Mouse (Mus musculus) layer of hippocampus, postnatal 25 days (tissue): ENCODE measurements around the gene Mblac2. TPM values are rescaled to one million over a fixed set of nuclear protein-coding genes. Genes with fewer than 3 reads are reported as not detected.

Experiments
- DNase-seq, 2 experiments: peaks; one replicate each; pipeline ENCODE4 v3.0.0; 2022; ENCODE audit warnings: mixed read lengths in 2 of 2, low spot score in 1 of 2; ENCODE audit errors: extremely low spot score in 1 of 2
- total RNA-seq, 2 experiments: library from RNA; stranded (reverse); gene quantifications; 2 replicates each; pipeline ENCODE4 v1.2.3; 2021

The Mblac2 gene
- total RNA-seq, 2 experiments from 2014 or later, result 23.0 to 23.5 TPM

DNA sequence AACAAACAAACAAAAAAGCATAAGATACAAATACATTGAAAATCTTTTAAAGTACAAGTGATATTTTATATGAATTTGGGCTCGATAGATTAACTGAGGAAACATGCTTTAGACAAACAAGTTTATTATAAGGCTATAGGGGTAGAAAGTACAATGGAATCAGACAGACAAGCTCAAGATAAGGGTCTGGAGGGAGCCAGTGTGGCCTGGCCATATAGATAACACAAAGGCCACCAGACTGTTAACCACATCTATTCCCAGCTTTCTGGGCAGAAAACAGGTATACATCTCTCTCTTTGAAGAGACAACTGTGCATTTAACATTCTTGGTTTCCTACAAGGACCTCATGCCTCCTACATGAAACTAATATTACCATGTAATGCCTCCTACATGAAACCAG is 19.2 kb downstream of the Mblac2 start:
- DNase-seq, result no peak

DNA sequence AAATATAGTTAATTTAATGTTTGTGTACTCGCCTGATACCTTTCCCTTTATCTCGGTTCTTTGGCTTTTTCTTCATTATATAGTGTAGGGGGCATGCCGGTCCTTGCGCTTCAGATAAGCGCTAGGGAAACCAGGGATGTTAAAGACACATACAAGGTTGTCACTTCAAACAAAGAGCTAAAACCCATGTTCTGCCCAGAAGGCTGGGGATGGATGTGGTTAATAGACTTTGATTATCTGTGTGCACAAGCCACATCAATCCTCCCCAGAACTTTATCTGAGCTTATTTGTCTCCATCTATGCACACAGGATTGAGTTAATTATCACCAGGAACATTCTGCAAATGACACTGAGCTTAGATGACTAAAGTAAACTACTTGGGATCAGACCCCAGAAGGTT is 25.5 kb downstream of the Mblac2 start:
- DNase-seq, result no peak

DNA sequence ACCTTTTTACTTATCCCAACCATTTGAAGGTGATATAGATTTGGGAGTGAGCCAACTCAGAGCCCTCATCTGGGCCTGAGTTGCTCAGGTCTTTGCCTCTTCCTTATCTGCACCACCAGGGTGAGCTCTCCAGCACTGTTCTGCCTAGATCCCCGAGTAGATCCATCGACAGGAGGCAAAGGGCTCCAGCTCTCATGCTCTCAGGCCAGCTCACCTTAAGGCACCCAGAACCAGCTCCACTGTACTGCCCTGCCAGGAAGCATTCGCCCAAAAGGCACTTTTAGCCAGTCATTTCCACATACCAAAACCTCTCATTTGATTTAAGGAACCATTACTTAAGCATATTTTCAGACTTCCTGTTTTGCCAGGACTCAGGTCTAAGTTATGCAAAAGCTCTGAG is 29.8 kb downstream of the Mblac2 start:
- no peak for DNase-seq

DNA sequence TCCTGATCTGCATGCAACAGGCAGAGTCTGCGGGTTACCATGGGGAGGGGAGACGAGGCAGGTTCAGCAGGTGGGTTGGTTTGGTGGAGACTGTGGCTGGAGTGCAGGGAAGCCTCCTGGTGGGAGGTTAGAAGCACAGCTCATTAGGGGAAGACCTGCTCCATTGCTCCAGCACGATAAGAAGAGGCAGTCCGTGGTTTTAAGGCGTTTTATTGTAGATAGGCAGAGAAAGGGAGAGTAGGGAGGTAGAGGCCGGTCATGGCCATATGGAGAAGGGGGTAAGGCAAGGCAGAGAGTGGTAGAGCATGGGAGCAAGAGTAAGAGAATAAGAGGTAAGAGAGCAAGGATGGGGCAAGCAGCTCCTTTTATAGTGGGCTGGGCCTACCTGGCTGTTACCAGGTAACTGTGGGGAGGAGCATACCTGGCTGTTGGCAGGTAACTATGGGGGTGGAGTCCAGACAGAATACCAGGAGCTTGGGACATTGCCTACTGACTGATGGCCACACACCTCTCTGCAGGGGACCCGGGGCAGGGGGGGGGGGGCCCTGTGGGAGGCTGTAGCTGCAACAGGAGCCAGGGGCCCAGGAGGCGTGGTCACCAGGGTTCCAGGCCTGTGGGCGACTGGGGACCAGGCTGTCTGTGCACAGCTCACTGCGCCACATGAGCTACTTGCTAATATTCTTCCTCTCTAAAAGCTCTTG is 32.4 kb downstream of the Mblac2 start:
- no peak for DNase-seq

- no peak for DNase-seq
These were observed 32.9 kb downstream of the Mblac2 start for GRCm38 (mm10) chr13:81744092-81744396.

DNA sequence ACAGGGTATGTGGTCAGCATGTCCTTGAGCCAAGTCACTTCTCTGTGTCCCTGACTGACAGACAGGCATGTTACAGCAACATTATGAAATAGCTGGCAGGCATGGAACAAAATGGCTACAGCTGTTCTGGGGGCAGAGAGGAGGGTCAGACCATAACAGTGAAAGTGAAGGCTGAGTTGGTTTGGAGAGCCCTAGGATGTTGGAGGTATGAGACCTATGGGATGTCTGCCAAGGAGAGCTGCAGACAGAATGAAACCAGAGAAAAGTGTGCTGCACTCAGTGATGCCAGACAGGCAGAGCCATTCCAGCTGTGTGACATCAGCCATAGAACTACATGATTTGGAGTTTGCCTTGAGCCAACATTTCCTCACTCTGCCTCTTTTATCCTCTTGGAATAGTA is 43.7 kb downstream of the Mblac2 start:
- no peak for DNase-seq

DNA sequence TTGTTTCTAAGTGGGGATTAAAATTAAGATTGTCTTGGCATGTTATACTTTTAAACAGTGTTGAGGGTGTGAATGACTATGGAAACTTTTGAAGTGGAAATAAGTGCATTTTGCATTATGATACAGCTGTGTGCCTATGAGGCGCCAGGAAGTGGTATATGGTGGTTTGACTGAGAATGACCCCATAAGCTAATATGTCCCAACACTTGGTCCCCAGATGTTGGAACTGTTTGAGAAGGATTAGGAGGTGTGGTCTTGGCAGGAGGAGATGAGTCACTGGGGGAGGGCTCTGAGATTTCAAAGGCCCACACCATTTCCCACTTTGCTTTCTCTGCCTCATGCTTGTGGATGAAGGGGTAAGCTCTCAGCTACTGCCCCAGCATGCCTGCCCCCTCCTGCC is 44.2 kb downstream of the Mblac2 start:
- no peak for DNase-seq

GRCm38 (mm10) chr13:81757058-81757660 is 46.0 kb downstream of the Mblac2 start:
- no peak for DNase-seq

DNA sequence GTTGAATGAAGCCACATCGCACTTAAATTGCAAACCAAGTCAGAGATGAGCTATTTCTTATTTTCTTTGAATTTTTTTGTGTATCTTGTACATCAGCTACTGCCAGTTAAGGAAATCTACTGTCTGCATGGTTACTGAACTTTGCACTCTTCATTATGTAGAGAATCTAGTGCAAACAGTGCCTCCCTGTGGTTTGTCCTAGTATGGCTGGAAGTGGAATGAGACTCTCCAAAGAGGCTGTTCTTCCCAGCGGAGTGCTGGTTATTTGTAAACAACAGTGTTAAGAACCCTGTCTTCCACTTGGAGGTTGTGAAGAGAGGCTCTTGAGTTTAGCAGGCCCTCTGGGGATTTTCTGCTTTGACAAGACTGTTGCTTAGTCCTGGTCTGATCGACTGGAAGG is 49.2 kb downstream of the Mblac2 start:
- DNase-seq, result peak in 1 of 2 experiments; percentile 54

DNA sequence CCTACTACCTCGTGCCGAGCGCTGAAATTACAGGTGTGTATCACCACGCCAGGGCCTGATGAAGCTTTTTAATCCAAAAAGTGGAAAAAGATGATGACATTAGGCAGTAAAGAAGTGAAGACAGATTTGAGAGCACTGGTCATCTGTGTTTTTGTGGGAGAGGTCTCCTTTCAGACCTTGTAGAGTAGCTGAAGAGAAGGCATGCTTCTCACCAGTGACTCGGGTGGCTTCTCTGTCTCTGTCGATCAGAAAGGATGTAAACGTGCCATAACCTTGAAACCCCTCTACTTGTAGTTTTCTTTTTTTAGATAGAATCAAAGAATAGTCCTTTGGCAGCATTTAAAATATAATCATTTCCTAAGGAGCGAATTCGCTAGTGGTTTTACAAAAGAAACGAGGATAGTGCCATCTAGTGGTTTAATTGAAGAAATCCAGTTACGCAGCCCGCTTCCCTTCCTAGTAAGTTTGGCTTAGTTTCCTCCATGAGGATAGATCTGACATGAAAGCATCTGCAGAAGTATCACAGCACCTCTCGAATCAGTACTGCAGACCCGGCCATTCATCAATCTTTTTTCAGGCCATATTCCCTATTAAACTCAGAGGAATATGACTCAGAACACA is 50.5 kb downstream of the Mblac2 start:
- DNase-seq, result no peak

DNA sequence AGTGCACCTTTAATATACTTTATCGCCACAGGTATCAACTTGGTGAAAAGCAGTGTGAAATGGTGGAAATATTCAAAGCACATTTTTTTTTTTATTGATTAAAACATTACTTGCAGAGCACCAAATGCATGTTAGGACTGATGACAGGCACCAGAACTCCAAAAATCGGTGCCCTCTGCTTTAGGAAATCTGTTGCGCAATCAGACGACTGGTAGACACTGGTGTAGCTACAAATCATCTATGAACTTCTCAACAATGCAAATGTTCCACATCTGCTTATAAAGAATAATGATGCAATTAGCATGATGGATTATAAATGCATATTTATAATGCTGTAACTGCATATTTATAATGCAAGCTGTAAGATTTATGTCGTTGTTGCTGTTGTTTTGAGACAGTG is 53.0 kb downstream of the Mblac2 start:
- no peak for DNase-seq

GRCm38 (mm10) chr13:81767038-81767659 is 56.0 kb downstream of the Mblac2 start:
- peak; percentile 85 to 97 for DNase-seq

GRCm38 (mm10) chr13:81776217-81776616 is 65.1 kb downstream of the Mblac2 start:
- no peak for DNase-seq

GRCm38 (mm10) chr13:81782475-81782874 is 71.3 kb downstream of the Mblac2 start:
- no peak for DNase-seq

GRCm38 (mm10) chr13:81782971-81783404 is 71.8 kb downstream of the Mblac2 start, which contains the start of gene Cetn3:
Gene Cetn3, plus strand, starts transcription at chr13:81783077.
- peak in 1 of 2 experiments; percentile 74 for DNase-seq

GRCm38 (mm10) chr13:81783405-81784342 is 72.5 kb downstream of the Mblac2 start:
- peak; percentile 87 to 91 for DNase-seq

GRCm38 (mm10) chr13:81785766-81786480 is 74.8 kb downstream of the Mblac2 start:
- DNase-seq, result no peak

- no peak for DNase-seq
These were observed 79.0 kb downstream of the Mblac2 start for GRCm38 (mm10) chr13:81790160-81790559.

GRCm38 (mm10) chr13:81791861-81792260 is 80.7 kb downstream of the Mblac2 start:
- no peak for DNase-seq

DNA sequence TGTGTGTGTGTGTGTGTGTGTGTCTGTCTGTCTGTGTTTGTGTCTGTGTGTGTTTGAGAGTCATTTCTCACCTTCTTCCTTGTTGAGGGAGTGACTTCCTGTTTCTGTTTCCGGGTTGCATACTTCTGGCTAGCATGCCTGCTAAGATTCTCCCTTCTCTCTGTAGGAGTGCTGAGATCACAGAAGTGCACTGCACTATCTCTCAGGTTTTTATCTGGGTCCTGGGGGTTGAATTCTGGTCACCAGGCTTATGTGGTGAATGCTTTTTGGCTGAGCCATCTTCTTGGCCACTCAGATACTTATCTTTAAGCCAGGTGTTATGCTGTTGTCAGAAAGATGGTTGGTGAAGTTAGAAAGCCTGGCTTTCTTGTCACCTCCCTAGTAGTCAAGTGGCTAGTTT is 82.7 kb downstream of the Mblac2 start:
- DNase-seq, result no peak
